Mouse (Mus musculus) heart, postnatal 0 days (tissue): ENCODE measurements around the gene Ttc23. TPM values are rescaled to one million over a fixed set of nuclear protein-coding genes. Genes with fewer than 3 reads are reported as not detected.

Source experiments
- ATAC-seq: fragments of 200-750 bp; cut with Nextera tagmentation; 2 replicates; pipeline ENCODE4 v1.8.0; 2017; ENCODE audit warnings: low read depth, moderate number of reproducible peaks, moderate library complexity; ENCODE audit not compliant: insufficient read depth
- DNase-seq: peaks from one replicate; pipeline ENCODE4 v3.0.0-alpha.2; 2016; ENCODE audit warnings: low spot score
- H3K27ac ChIP-seq: fragments of 300-500 bp; sonication (generic); 2 replicates; pipeline ENCODE4 v1.5.1; 2014; ENCODE audit warnings: low read depth, mild to moderate bottlenecking
- H3K27me3 ChIP-seq: fragments of 300-500 bp; sonication (generic); 2 replicates; pipeline ENCODE4 v1.6.1; 2014; ENCODE audit warnings: low read length, mixed read lengths; ENCODE audit not compliant: control insufficient read depth, insufficient read depth
- H3K36me3 ChIP-seq: fragments of 300-500 bp; sonication (generic); replicated peaks from 2 replicates; pipeline ENCODE4 v1.6.1; 2014; ENCODE audit warnings: low read length, mixed read lengths; ENCODE audit not compliant: control insufficient read depth, insufficient read depth
- H3K4me1 ChIP-seq: fragments of 300-500 bp; sonication (generic); 2 replicates; pipeline ENCODE4 v1.6.1; 2014; ENCODE audit warnings: antibody characterized with exemption; ENCODE audit not compliant: control insufficient read depth, insufficient read depth
- H3K4me2 ChIP-seq: fragments of 300-500 bp; sonication (generic); 2 replicates; pipeline ENCODE4 v1.6.1; 2014; ENCODE audit warnings: low read depth, mild to moderate bottlenecking, low read length, moderate library complexity
- H3K4me3 ChIP-seq: fragments of 300-500 bp; sonication (generic); 2 replicates; pipeline ENCODE4 v1.5.1; 2014; ENCODE audit warnings: low read depth, low read length
- H3K9ac ChIP-seq: fragments of 300-500 bp; sonication (generic); replicated peaks from 2 replicates; pipeline ENCODE4 v1.6.1; 2014; ENCODE audit warnings: low read depth, low read length, mixed read lengths
- H3K9me3 ChIP-seq: fragments of 300-500 bp; sonication (generic); replicated peaks from 2 replicates; pipeline ENCODE4 v1.6.1; 2016; ENCODE audit warnings: low read length; ENCODE audit not compliant: control insufficient read depth
- CTCF ChIP-seq: IDR thresholded peaks from 2 replicates; pipeline ENCODE4 v1.5.1; 2016; ENCODE audit warnings: antibody characterized with exemption, control low read depth, low read depth
- EP300 ChIP-seq: IDR thresholded peaks from 2 replicates; pipeline ENCODE4 v1.6.1; 2016; ENCODE audit warnings: antibody characterized with exemption, low read depth
- WGBS: fragments of 180-500 bp; shearing (Covaris S2); extraction: QIAGEN DNeasy Blood & Tissue Kit; methylation state at CpG from one replicate; pipeline ENCODE4 v1.1.7; 2014; 5-methylcytosine and 5-hydroxymethylcytosine counted together
- polyA plus RNA-seq: library from polyadenylated mRNA; unstranded; fragments of >200 nt; fragmentation: Nextera tagmentation; extraction: Ambion mirVana; gene quantifications from 2 replicates; pipeline ENCODE4 v1.2.1, GENCODE M21; 2015
- total RNA-seq: library from RNA; depleted of rRNA; stranded (reverse); fragments of >200 nt; gene quantifications from 2 replicates; pipeline ENCODE4 v1.2.3, GENCODE M21; 2014; ENCODE audit warnings: low replicate concordance

Gene Ttc23
- total and polyA plus RNA-seq, 2 experiments from 2014 or later = 12.7 to 16.4 TPM

GRCm38 (mm10) chr7:67793449-67793848 lies 146.2 kb downstream of the Ttc23 start:
- no peak overlapping the region for H3K27ac ChIP-seq
- H3K4me3 ChIP-seq = no peak overlapping the region
- H3K4me1 ChIP-seq = no peaks in the 10 kb centered on the region
- no peak overlapping the region for H3K9ac ChIP-seq
- no peaks in the 10 kb centered on the region for H3K27me3 ChIP-seq
- no peak overlapping the region for H3K4me2 ChIP-seq
- no peaks in the 10 kb centered on the region for H3K9me3 ChIP-seq
- WGBS = 79% methylated on average over 7 of the region's 7 CpGs
- TF ChIP-seq CTCF (no peak), EP300 (no peak)
- H3K36me3 ChIP-seq = no peaks in the 10 kb centered on the region
- ATAC-seq (no peak), DNase-seq (no peak)

GRCm38 (mm10) chr7:67797065-67797464 lies 149.9 kb downstream of the Ttc23 start:
- H3K4me3 ChIP-seq = no peak overlapping the region

GRCm38 (mm10) chr7:67798476-67798875 lies 151.3 kb downstream of the Ttc23 start:
- H3K27me3 ChIP-seq = no peaks in the 10 kb centered on the region
- no peak overlapping the region for H3K9ac ChIP-seq
- no peak overlapping the region for H3K4me2 ChIP-seq
- 84% methylated on average over 4 of the region's 4 CpGs for WGBS
- H3K4me3 ChIP-seq = no peak overlapping the region
- TF ChIP-seq CTCF (no peak), EP300 (no peak)
- H3K36me3 ChIP-seq = no peaks in the 10 kb centered on the region
- ATAC-seq (no peak), DNase-seq (no peak)
- no peaks in the 10 kb centered on the region for H3K9me3 ChIP-seq
- no peak overlapping the region for H3K27ac ChIP-seq
- peaks cover 7% of the 10 kb centered on the region for H3K4me1 ChIP-seq

More at GRCm38 (mm10) chr7:67797065-67797464, 149.9 kb downstream of the Ttc23 start:
- H3K36me3 ChIP-seq = no peaks in the 10 kb centered on the region
- H3K4me2 ChIP-seq = peak overlapping the region; percentile 31
- peak overlapping the region; percentile 46 for H3K27ac ChIP-seq
- DNase-seq (peak; percentile 48), ATAC-seq (peak; percentile 69)
- H3K27me3 ChIP-seq = no peaks in the 10 kb centered on the region
- no peaks in the 10 kb centered on the region for H3K9me3 ChIP-seq
- WGBS = 15% methylated on average over 8 of the region's 8 CpGs
- 0 out of 2 replicates have a peak overlapping the region, but pooled peaks have one; percentile 23 for H3K9ac ChIP-seq
- TF ChIP-seq CTCF (no peak), EP300 (no peak)
- no peaks in the 10 kb centered on the region for H3K4me1 ChIP-seq

- TF ChIP-seq EP300 = no peak
- TF ChIP-seq CTCF = no peak
- ATAC-seq = no peak
- DNase-seq = no peak
- Histone ChIP-seq H3K36me3 (no peaks in the 10 kb centered on the region), H3K4me2 (no peak overlapping the region), H3K9me3 (no peaks in the 10 kb centered on the region), H3K4me3 (no peak overlapping the region), H3K9ac (no peak overlapping the region), H3K27me3 (no peaks in the 10 kb centered on the region), H3K27ac (no peak overlapping the region), H3K4me1 (peaks cover 7% of the 10 kb centered on the region)
- WGBS = 81% methylated on average over 6 of the region's 6 CpGs
Observed at GRCm38 (mm10) chr7:67800547-67800946, 153.3 kb downstream of the Ttc23 start.

- TF ChIP-seq CTCF (no peak), EP300 (no peak)
- WGBS = 41% methylated on average over 4 of the region's 4 CpGs
- no peak overlapping the region for H3K4me3 ChIP-seq
- DNase-seq = no peak
- H3K27ac ChIP-seq = no peak overlapping the region
- H3K9me3 ChIP-seq = no peaks in the 10 kb centered on the region
- no peaks in the 10 kb centered on the region for H3K36me3 ChIP-seq
- no peaks in the 10 kb centered on the region for H3K27me3 ChIP-seq
- ATAC-seq = no peak
- peaks cover 7% of the 10 kb centered on the region for H3K4me1 ChIP-seq
- no peak overlapping the region for H3K4me2 ChIP-seq
- no peak overlapping the region for H3K9ac ChIP-seq
Observed at GRCm38 (mm10) chr7:67801022-67801421, 153.8 kb downstream of the Ttc23 start.
